Mouse (Mus musculus): Measurements from ENCODE around the gene Gbgt1. TPM values are rescaled to one million over a fixed set of nuclear protein-coding genes. Genes with fewer than 3 reads are reported as not detected.

The Gbgt1 gene
- polyA plus RNA-seq, 1 experiment from 2014 or later, result 0.22 TPM

GRCm38 (mm10) chr2:28535650-28536049, 39.0 kb downstream of the Gbgt1 start:
- WGBS, result 33% methylated on average over 7 of the region's 7 CpGs
- peak overlapping the region; percentile 72 for H3K4me3 ChIP-seq
- H3K27me3 ChIP-seq (replicated peaks; ENCODE audit: low read depth, poor library complexity, severe bottlenecking), result no peaks in the 10 kb centered on the region
- peak overlapping the region; percentile 89 for H3K27ac ChIP-seq (replicated peaks)
- H3K4me1 ChIP-seq, result peaks cover 99% of the 10 kb centered on the region
- H3K9me3 ChIP-seq, result no peaks in the 10 kb centered on the region
- DNase-seq (ENCODE audit: low spot score), result peak; percentile 26
- peaks cover 18% of the 10 kb centered on the region for H3K36me3 ChIP-seq (replicated peaks)

DNA sequence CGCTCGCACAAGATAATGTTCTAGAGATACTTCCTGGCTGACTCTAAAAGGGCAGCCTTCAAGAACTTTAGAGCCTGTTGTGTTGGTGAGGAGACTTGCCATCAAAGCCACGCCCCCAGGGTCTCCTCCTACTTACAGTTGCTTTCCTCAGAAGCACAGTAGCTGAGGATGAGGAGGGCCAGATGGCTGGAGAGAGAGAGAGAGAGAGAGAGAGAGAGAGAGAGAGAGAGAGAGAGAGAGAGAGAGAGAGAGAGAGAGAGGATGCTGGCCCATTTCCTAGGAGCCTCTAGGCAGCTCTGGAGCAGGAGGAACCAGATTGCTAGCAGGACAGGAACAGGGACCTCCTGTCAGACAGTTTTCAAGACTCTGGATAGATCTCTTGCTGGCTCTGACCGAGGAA, 39.5 kb downstream of the Gbgt1 start:
- H3K4me1 ChIP-seq, result peaks cover 95% of the 10 kb centered on the region
- WGBS, result 66% methylated on average over 4 of the region's 4 CpGs
- H3K4me3 ChIP-seq, result peak overlapping the region; percentile 72
- no peaks in the 10 kb centered on the region for H3K27me3 ChIP-seq (replicated peaks; ENCODE audit: low read depth, poor library complexity, severe bottlenecking)
- H3K27ac ChIP-seq (replicated peaks), result peak overlapping the region; percentile 89
- peaks cover 21% of the 10 kb centered on the region for H3K36me3 ChIP-seq (replicated peaks)
- DNase-seq (ENCODE audit: low spot score), result no peak
- no peaks in the 10 kb centered on the region for H3K9me3 ChIP-seq

DNA sequence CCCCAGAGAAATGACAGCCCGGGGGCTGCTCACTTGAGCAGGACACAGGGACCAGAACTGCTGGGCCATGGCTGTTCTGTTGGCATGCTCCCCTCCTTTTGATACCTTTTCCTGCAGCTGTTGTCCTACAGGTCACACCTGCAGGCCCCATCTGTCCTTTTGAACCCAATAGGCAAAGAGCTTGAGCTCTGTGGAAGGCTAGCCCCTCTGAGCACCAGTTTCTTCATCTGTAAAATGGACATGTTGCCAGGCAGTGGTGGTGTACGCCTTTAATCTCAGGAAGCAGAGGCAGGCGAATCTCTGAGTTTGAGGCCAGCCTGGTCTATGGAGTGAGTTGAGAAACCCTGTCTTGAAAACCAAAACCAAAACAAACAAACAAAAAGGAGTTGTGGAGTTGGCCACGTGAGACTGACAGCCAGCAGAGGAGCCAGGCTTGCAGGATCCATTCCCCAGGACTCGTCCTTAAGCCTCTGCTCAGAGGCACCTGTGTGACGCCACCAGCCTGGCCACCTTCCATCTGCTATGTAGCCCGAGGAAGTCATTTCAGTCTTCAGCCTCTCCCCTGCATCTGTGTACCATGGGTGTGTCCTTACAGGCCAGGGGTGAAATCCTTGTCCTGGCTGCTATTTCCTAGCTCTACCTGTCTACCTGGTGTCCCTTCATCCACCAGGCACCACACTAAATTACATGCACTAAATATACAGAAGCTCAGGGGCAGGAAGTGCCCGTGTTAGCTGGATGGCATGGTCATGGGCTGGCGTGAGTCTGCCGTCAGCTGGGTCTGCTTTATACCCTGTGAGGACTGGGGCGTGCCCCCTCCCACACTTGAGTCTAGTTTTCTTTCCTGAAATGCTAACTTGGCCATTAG, 40.3 kb downstream of the Gbgt1 start:
- Histone ChIP-seq H3K4me1 (peaks cover 88% of the 10 kb centered on the region), H3K27ac (replicated peaks) (peak overlapping the region; percentile 89; the same call in 1 of the 2 replicates), H3K4me3 (no peak overlapping the region), H3K9me3 (no peaks in the 10 kb centered on the region), H3K27me3 (replicated peaks; ENCODE audit: low read depth, poor library complexity, severe bottlenecking) (no peaks in the 10 kb centered on the region), H3K36me3 (replicated peaks) (peaks cover 30% of the 10 kb centered on the region)
- 80% methylated on average over 11 of the region's 11 CpGs for WGBS
- DNase-seq (ENCODE audit: low spot score), result no peak

GRCm38 (mm10) chr2:28537634-28537920, 40.9 kb downstream of the Gbgt1 start:
- 58% methylated on average over 4 of the region's 4 CpGs for WGBS
- Histone ChIP-seq H3K4me1 (peaks cover 83% of the 10 kb centered on the region), H3K27ac (replicated peaks) (peak overlapping the region; percentile 41; the same call in 1 of the 2 replicates), H3K27me3 (replicated peaks; ENCODE audit: low read depth, poor library complexity, severe bottlenecking) (no peaks in the 10 kb centered on the region), H3K4me3 (no peak overlapping the region), H3K36me3 (replicated peaks) (peaks cover 35% of the 10 kb centered on the region), H3K9me3 (no peaks in the 10 kb centered on the region)
- DNase-seq (ENCODE audit: low spot score), result no peak

DNA sequence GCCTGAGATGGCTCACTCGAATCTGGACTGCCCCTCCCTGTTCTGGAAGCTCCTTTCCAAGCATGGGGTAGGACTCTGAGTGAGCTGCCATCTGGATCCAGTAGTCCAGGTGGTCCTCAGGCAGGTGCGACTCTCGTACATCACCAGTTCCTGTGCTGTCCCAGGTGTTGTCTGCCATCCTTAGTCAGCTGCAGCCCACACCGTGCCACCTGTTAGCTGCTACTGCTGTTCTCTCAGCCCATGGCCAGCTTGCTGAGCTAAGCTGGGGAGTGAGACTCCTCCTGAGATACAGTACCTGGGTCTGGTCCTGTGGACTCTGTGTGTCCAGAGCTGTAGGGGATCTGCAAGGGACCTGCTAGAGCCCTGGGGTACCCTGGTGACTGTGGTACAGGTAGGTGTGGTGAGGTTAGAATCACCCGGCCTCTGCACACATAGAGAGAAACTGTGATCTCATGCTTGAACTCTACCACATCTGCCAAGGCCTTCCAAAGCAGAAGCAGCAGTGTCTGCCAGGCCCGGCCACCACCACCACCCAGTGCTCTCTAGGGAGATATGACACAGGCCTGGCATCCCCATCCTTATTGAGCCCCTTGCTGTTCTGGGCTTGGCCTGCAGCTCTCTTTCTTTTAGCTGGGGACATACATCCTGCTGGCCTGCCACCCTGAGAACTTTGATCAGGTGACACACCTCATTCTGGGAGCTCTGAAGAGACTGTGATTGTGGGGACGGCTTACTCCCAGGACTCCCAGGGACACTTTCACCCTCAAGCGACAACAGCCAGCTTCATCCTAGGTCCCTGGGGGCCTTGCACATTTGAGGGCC, 41.5 kb downstream of the Gbgt1 start:
- no peaks in the 10 kb centered on the region for H3K27me3 ChIP-seq (replicated peaks; ENCODE audit: low read depth, poor library complexity, severe bottlenecking)
- peak overlapping the region; percentile 71 for H3K27ac ChIP-seq (replicated peaks)
- peaks cover 42% of the 10 kb centered on the region for H3K36me3 ChIP-seq (replicated peaks)
- DNase-seq (ENCODE audit: low spot score), result no peak
- no peaks in the 10 kb centered on the region for H3K9me3 ChIP-seq
- H3K4me3 ChIP-seq, result no peak overlapping the region
- 79% methylated on average over 8 of the region's 8 CpGs for WGBS
- H3K4me1 ChIP-seq, result peaks cover 76% of the 10 kb centered on the region

DNA sequence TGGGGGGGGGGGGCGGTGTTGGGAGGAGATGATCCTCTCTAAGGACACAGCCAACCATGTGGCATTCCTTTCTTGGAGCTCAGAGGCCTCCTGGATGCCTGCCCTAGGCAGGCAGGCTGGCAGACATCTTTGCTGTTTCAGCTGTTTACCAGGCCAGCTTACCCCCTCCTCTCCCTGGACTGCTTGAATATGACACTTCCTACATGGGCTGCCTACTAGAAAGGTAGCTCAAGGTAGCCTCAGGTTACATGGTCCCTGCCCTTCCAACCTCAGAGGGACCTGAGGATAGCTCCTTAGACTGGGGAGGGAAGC, 42.1 kb downstream of the Gbgt1 start:
- no peaks in the 10 kb centered on the region for H3K9me3 ChIP-seq
- peak overlapping the region; percentile 23; the same call in 1 of the 2 replicates for H3K4me3 ChIP-seq
- H3K36me3 ChIP-seq (replicated peaks), result peaks cover 47% of the 10 kb centered on the region
- DNase-seq (ENCODE audit: low spot score), result no peak
- peak overlapping the region; percentile 71 for H3K27ac ChIP-seq (replicated peaks)
- H3K27me3 ChIP-seq (replicated peaks; ENCODE audit: low read depth, poor library complexity, severe bottlenecking), result no peaks in the 10 kb centered on the region
- 53% methylated on average over 1 of the region's 1 CpGs for WGBS
- H3K4me1 ChIP-seq, result peaks cover 71% of the 10 kb centered on the region

- Histone ChIP-seq H3K27me3 (replicated peaks; ENCODE audit: low read depth, poor library complexity, severe bottlenecking) (no peaks in the 10 kb centered on the region), H3K4me3 (peak overlapping the region; percentile 23; the same call in 1 of the 2 replicates), H3K27ac (replicated peaks) (peak overlapping the region; percentile 71), H3K9me3 (no peaks in the 10 kb centered on the region), H3K36me3 (replicated peaks) (peaks cover 52% of the 10 kb centered on the region), H3K4me1 (peaks cover 66% of the 10 kb centered on the region)
- 43% methylated on average over 7 of the region's 7 CpGs for WGBS
- DNase-seq (ENCODE audit: low spot score), result peak; percentile 70
These were observed 42.5 kb downstream of the Gbgt1 start for GRCm38 (mm10) chr2:28539206-28539605.

DNA sequence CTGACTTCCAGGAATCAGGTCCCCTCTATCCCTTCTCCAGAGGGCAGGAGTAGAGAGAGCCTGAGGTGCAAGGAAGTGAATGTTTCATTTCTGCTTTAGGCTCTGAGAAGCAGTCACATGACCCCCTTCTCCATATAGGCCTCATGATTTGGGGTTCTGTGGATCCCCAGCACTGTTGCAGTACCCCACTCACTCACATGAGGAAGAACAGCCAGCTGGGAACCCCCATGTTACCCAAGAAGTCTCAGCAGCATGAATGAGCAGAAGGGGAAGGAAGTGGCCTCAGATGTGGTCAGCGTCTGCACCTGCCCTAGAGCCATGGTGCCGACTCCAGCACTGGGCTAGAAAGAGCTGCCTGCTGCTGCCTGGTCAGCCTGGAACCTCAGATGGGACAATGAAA, 43.3 kb downstream of the Gbgt1 start:
- no peak overlapping the region; the same call in 1 of the 2 replicates for H3K4me3 ChIP-seq
- 81% methylated on average over 2 of the region's 2 CpGs for whole genome bisulfite sequencing
- H3K27ac ChIP-seq (replicated peaks), result peak overlapping the region; percentile 71
- H3K27me3 ChIP-seq (replicated peaks; ENCODE audit: low read depth, poor library complexity, severe bottlenecking), result no peaks in the 10 kb centered on the region
- H3K4me1 ChIP-seq, result peaks cover 59% of the 10 kb centered on the region
- DNase-seq (ENCODE audit: low spot score), result no peak
- H3K9me3 ChIP-seq, result no peaks in the 10 kb centered on the region
- peaks cover 59% of the 10 kb centered on the region for H3K36me3 ChIP-seq (replicated peaks)

GRCm38 (mm10) chr2:28540587-28541227, 44.0 kb downstream of the Gbgt1 start:
- WGBS, result 85% methylated on average over 8 of the region's 8 CpGs
- no peak for DNase-seq (ENCODE audit: low spot score)
- Histone ChIP-seq H3K4me1 (peaks cover 51% of the 10 kb centered on the region), H3K4me3 (no peak overlapping the region), H3K36me3 (replicated peaks) (peaks cover 67% of the 10 kb centered on the region), H3K9me3 (no peaks in the 10 kb centered on the region), H3K27me3 (replicated peaks; ENCODE audit: low read depth, poor library complexity, severe bottlenecking) (no peaks in the 10 kb centered on the region), H3K27ac (replicated peaks) (peak overlapping the region; percentile 71; the same call in 1 of the 2 replicates)

DNA sequence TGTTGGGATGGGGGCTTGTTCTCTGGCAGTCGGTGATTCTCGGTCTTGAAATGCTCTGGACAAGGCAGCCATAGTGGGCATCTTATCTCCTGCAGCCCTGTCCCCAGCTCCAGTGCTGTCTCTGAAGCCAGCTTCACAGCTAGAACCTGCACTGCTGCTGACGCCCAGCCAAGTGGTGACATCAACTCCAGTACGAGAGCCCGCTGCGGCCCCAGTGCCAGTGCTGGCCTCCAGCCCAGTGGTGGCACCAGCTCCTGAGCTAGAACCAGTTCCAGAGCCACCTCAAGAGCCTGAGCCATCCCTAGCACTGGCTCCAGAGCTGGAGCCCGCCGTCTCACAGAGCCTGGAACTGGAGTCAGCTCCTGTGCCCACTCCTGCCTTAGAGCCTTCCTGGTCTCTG, 47.2 kb downstream of the Gbgt1 start:
- no peak overlapping the region for H3K27ac ChIP-seq (replicated peaks)
- peaks cover 25% of the 10 kb centered on the region for H3K4me1 ChIP-seq
- H3K36me3 ChIP-seq (replicated peaks), result peaks cover 92% of the 10 kb centered on the region
- 93% methylated on average over 8 of the region's 8 CpGs for WGBS
- no peaks in the 10 kb centered on the region for H3K9me3 ChIP-seq
- H3K27me3 ChIP-seq (replicated peaks; ENCODE audit: low read depth, poor library complexity, severe bottlenecking), result no peaks in the 10 kb centered on the region
- H3K4me3 ChIP-seq, result no peak overlapping the region
- no peak for DNase-seq (ENCODE audit: low spot score)

DNA sequence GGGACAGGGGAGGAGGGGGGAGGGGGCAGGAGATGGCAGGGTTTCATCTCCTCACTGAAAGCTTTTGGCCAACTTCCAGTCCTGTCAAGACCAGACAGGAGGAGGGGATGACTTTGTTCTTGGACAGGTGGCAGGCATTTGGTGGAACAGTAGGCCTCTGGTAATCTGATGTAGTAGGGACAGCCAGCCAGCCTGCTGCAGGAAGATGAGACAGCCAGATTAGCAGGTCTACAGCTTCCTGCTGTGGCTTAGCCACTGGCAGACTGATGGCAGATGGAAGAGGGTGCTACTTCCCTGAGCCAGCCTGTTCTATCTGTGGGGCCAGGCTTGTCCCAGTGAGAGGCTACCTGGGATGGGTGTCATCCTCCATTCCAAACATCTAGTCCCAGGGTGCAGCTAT, 49.3 kb downstream of the Gbgt1 start:
- Histone ChIP-seq H3K36me3 (replicated peaks) (peaks cover 98% of the 10 kb centered on the region), H3K9me3 (no peaks in the 10 kb centered on the region), H3K27me3 (replicated peaks; ENCODE audit: low read depth, poor library complexity, severe bottlenecking) (no peaks in the 10 kb centered on the region), H3K27ac (replicated peaks) (no peak overlapping the region), H3K4me1 (peaks cover 6% of the 10 kb centered on the region; the same call in 1 of the 2 replicates), H3K4me3 (no peak overlapping the region)
- no peak for DNase-seq (ENCODE audit: low spot score)

DNA sequence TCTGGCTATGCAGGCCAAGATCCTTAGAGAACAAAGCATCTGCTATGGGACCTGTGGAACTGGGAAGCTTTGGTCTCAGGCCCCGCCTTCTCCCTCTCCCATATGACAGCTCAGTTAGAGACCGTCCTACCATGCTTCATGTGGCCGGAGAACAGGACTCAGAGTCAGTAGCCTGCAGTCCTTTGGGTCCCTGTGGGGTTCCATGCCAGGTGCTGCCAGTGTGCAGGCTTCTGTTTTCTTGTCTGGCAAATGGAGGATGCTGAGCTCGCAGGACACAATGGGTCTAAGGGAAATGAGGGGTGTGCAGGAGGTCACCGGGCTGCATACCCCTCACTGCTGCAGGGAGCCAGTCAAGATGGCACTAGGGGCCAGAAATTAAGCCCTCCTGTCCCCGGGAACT, 49.9 kb downstream of the Gbgt1 start:
- 80% methylated on average over 6 of the region's 6 CpGs for WGBS
- Histone ChIP-seq H3K27me3 (replicated peaks; ENCODE audit: low read depth, poor library complexity, severe bottlenecking) (no peaks in the 10 kb centered on the region), H3K9me3 (no peaks in the 10 kb centered on the region), H3K4me1 (peaks cover 6% of the 10 kb centered on the region; the same call in 1 of the 2 replicates), H3K4me3 (no peak overlapping the region), H3K27ac (replicated peaks) (no peak overlapping the region), H3K36me3 (replicated peaks) (peaks cover 100% of the 10 kb centered on the region)
- DNase-seq (ENCODE audit: low spot score), result no peak
